Mouse (Mus musculus) heart, postnatal 0 days (tissue): Measurements from ENCODE around the gene Pip5k1b.

ENCODE experiments used
- CTCF ChIP-seq: IDR thresholded peaks from 2 replicates; pipeline ENCODE4 v1.5.1; 2016; ENCODE audit warnings: antibody characterized with exemption, control low read depth, low read depth
- EP300 ChIP-seq: IDR thresholded peaks from 2 replicates; pipeline ENCODE4 v1.6.1; 2016; ENCODE audit warnings: antibody characterized with exemption, low read depth

GRCm38 (mm10) chr19:24268531-24268930 is 287.1 kb downstream of the Pip5k1b start:
- TF ChIP-seq EP300 (no peak), CTCF (no peak)
